ENCODE assay signal across 8 mouse cellular contexts in genomic region chr16:91688023-91688618, GRCm38 (mm10). TPM values are rescaled to one million over a fixed set of nuclear protein-coding genes. Genes with fewer than 3 reads are reported as not detected.
DNase-seq lines count a peak whose midpoint lies in the region; ATAC-seq and TF ChIP-seq lines count a peak whose summit lies in the region.

No protein-coding gene starts in this region.

- no peaks in the 10 kb centered on the region for H3K9me3 ChIP-seq in embryonic facial prominence, embryonic 13.5 days
- no peaks in the 10 kb centered on the region for H3K9me3 ChIP-seq in limb, embryonic 10.5 days (replicated peaks)
- no peaks in the 10 kb centered on the region for H3K9me3 ChIP-seq in neural tube, embryonic 15.5 days (replicated peaks)

- peak in 1 of 2 experiments; percentile 26 for DNase-seq in layer of hippocampus, adult 2 months (ENCODE audit: low spot score in 2 of 2)
- no peak for DNase-seq in layer of hippocampus, postnatal 14 days (ENCODE audit: low spot score in 2 of 2)
- no peak for DNase-seq in limb, embryonic 10.5 days (ENCODE audit: low spot score)
- no peak for DNase-seq in frontal cortex, postnatal 14 days (ENCODE audit: low spot score in 2 of 2)
- no peak for DNase-seq in kidney, postnatal 14 days
- no peak for DNase-seq in spleen, postnatal 36 days (ENCODE audit: low spot score in 2 of 2)

- peaks cover 28% of the 10 kb centered on the region for H3K36me3 ChIP-seq in embryonic facial prominence, embryonic 13.5 days
- H3K36me3 ChIP-seq in limb, embryonic 10.5 days, result peaks cover 31% of the 10 kb centered on the region
- H3K36me3 ChIP-seq in neural tube, embryonic 15.5 days, result peaks cover 28% of the 10 kb centered on the region

- no peak for TF ChIP-seq CTCF in layer of hippocampus, adult 2 months (conservative IDR thresholded peaks at IDR 0.05)

- peaks cover 13% of the 10 kb centered on the region for H3K4me1 ChIP-seq in embryonic facial prominence, embryonic 13.5 days
- H3K4me1 ChIP-seq in limb, embryonic 10.5 days, result peaks cover 16% of the 10 kb centered on the region
- peaks cover 24% of the 10 kb centered on the region for H3K4me1 ChIP-seq in neural tube, embryonic 15.5 days

- H3K4me3 ChIP-seq in layer of hippocampus, adult 2 months, result peak overlapping the region; percentile 74
- peak overlapping the region; percentile 93 for H3K4me3 ChIP-seq in embryonic facial prominence, embryonic 13.5 days
- peak overlapping the region; percentile 97 for H3K4me3 ChIP-seq in limb, embryonic 10.5 days
- H3K4me3 ChIP-seq in neural tube, embryonic 15.5 days (replicated peaks), result peak overlapping the region; percentile 96

- H3K27me3 ChIP-seq in embryonic facial prominence, embryonic 13.5 days, result no peaks in the 10 kb centered on the region
- H3K27me3 ChIP-seq in limb, embryonic 10.5 days (ENCODE audit: low read depth, poor library complexity, severe bottlenecking), result no peaks in the 10 kb centered on the region
- no peaks in the 10 kb centered on the region for H3K27me3 ChIP-seq in neural tube, embryonic 15.5 days (replicated peaks)

- H3K27ac ChIP-seq in layer of hippocampus, adult 2 months, result peak overlapping the region; percentile 92
- peak overlapping the region; percentile 66; the same call in 1 of the 2 replicates for H3K27ac ChIP-seq in embryonic facial prominence, embryonic 13.5 days
- H3K27ac ChIP-seq in limb, embryonic 10.5 days, result peak overlapping the region; percentile 94
- H3K27ac ChIP-seq in neural tube, embryonic 15.5 days (replicated peaks), result peak overlapping the region; percentile 92

- H3K9ac ChIP-seq in embryonic facial prominence, embryonic 13.5 days, result peak overlapping the region; percentile 94
- H3K9ac ChIP-seq in neural tube, embryonic 15.5 days (replicated peaks), result peak overlapping the region; percentile 93

- 1% methylated on average over 51 of the region's 51 CpGs for WGBS in embryonic facial prominence, embryonic 13.5 days
- WGBS in limb, embryonic 10.5 days, result 1% methylated on average over 51 of the region's 51 CpGs
- WGBS in neural tube, embryonic 15.5 days, result 2% methylated on average over 42 of the region's 51 CpGs

- peak; percentile 27 for ATAC-seq in embryonic facial prominence, embryonic 13.5 days (ENCODE audit: insufficient number of reproducible peaks, insufficient read depth, low FRiP score, low TSS enrichment, low read depth)
- ATAC-seq in neural tube, embryonic 15.5 days (ENCODE audit: low FRiP score), result peak; percentile 79

- peak overlapping the region; percentile 79 for H3K4me2 ChIP-seq in embryonic facial prominence, embryonic 13.5 days
- H3K4me2 ChIP-seq in neural tube, embryonic 15.5 days, result peak overlapping the region; percentile 70

RNA-seq across cellular contexts. Expression of gene Donson, which starts 0.4 kb away (rescaled TPM):
- total RNA-seq in layer of hippocampus, adult 2 months (2021), result 10 to 100 TPM; 24.4 to 28.8 TPM
- total RNA-seq in layer of hippocampus, postnatal 14 days (2021), result 10 to 100 TPM; 24.6 TPM
- 21.8 TPM in 2 replicates for polyA plus RNA-seq in embryonic facial prominence, embryonic 13.5 days (2015; fragmentation: Nextera tagmentation; extraction: Ambion mirVana)
- 41.0 and 43.2 TPM in 2 replicates for polyA plus RNA-seq in limb, embryonic 10.5 days (2016; fragmentation: Nextera tagmentation; extraction: Ambion mirVana)
- polyA plus RNA-seq in neural tube, embryonic 15.5 days (2015; fragmentation: Nextera tagmentation; extraction: Ambion mirVana), result 19.4 and 21.7 TPM in 2 replicates

RNA-seq across cellular contexts. Expression of gene Cryzl1, which starts 40.7 kb away (rescaled TPM):
- 100 to 1,000 TPM; 104 to 111 TPM for total RNA-seq in layer of hippocampus, adult 2 months (2021)
- total RNA-seq in layer of hippocampus, postnatal 14 days (2021), result 10 to 100 TPM; 79.2 to 87.5 TPM
- 70.7 and 75.9 TPM in 2 replicates for polyA plus RNA-seq in embryonic facial prominence, embryonic 13.5 days (2015; fragmentation: Nextera tagmentation; extraction: Ambion mirVana)
- polyA plus RNA-seq in limb, embryonic 10.5 days (2016; fragmentation: Nextera tagmentation; extraction: Ambion mirVana), result 54.5 and 61.3 TPM in 2 replicates
- 98.8 and 113 TPM in 2 replicates for polyA plus RNA-seq in neural tube, embryonic 15.5 days (2015; fragmentation: Nextera tagmentation; extraction: Ambion mirVana)

RNA-seq across cellular contexts. Expression of gene Son, which starts 40.8 kb away (rescaled TPM):
- total RNA-seq in layer of hippocampus, adult 2 months (2021), result 100 to 1,000 TPM; 259 to 285 TPM
- total RNA-seq in layer of hippocampus, postnatal 14 days (2021), result 100 to 1,000 TPM; 224 to 256 TPM
- polyA plus RNA-seq in embryonic facial prominence, embryonic 13.5 days (2015; fragmentation: Nextera tagmentation; extraction: Ambion mirVana), result 164 and 172 TPM in 2 replicates
- polyA plus RNA-seq in limb, embryonic 10.5 days (2016; fragmentation: Nextera tagmentation; extraction: Ambion mirVana), result 105 and 122 TPM in 2 replicates
- polyA plus RNA-seq in neural tube, embryonic 15.5 days (2015; fragmentation: Nextera tagmentation; extraction: Ambion mirVana), result 103 and 106 TPM in 2 replicates

RNA-seq across cellular contexts. Expression of gene Itsn1, which starts 41.0 kb away (rescaled TPM):
- total RNA-seq in layer of hippocampus, adult 2 months (2021), result 100 to 1,000 TPM; 160 to 176 TPM
- total RNA-seq in layer of hippocampus, postnatal 14 days (2021), result 100 to 1,000 TPM; 155 to 157 TPM
- 29.6 and 30.4 TPM in 2 replicates for polyA plus RNA-seq in embryonic facial prominence, embryonic 13.5 days (2015; fragmentation: Nextera tagmentation; extraction: Ambion mirVana)
- polyA plus RNA-seq in limb, embryonic 10.5 days (2016; fragmentation: Nextera tagmentation; extraction: Ambion mirVana), result 33.1 and 34.5 TPM in 2 replicates
- polyA plus RNA-seq in neural tube, embryonic 15.5 days (2015; fragmentation: Nextera tagmentation; extraction: Ambion mirVana), result 44.5 and 48.6 TPM in 2 replicates

RNA-seq across cellular contexts. Expression of gene Gart, which starts 41.4 kb away (rescaled TPM):
- 10 to 100 TPM; 52.9 to 54.3 TPM for total RNA-seq in layer of hippocampus, adult 2 months (2021)
- total RNA-seq in layer of hippocampus, postnatal 14 days (2021), result 10 to 100 TPM; 45.7 to 56.7 TPM
- polyA plus RNA-seq in embryonic facial prominence, embryonic 13.5 days (2015; fragmentation: Nextera tagmentation; extraction: Ambion mirVana), result 110 and 111 TPM in 2 replicates
- polyA plus RNA-seq in limb, embryonic 10.5 days (2016; fragmentation: Nextera tagmentation; extraction: Ambion mirVana), result 178 and 199 TPM in 2 replicates
- polyA plus RNA-seq in neural tube, embryonic 15.5 days (2015; fragmentation: Nextera tagmentation; extraction: Ambion mirVana), result 56.6 and 80.4 TPM in 2 replicates
